Mouse (Mus musculus): Measurements from ENCODE around the gene Atp5h.

Gene Atp5h

DNA sequence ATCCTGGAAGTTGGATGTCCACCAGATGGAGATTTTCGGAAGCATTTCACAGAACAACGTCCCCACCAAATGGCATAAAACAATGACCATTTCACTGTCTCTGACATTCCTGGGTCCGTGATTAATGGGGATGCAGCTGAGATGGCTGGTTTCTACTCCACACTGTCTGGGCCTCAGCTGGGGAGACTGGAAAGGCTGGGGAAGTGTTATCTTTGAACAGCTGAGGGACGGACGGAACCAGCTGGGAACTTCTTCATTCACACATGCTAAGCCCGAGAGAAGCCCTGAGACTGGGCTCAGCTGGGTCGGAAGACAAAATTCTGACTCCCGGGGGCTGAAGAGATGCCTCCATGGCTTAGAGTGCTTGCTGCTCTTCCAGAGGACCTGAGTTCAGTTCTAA lies 48.4 kb downstream of the Atp5h start:
- in situ Hi-C loops (cut with MboI, MseI): no loop called here

- in situ Hi-C loops (cut with MboI, MseI): no loop called here
Observed at GRCm38 (mm10) chr11:115370368-115370767, 49.4 kb downstream of the Atp5h start.

DNA sequence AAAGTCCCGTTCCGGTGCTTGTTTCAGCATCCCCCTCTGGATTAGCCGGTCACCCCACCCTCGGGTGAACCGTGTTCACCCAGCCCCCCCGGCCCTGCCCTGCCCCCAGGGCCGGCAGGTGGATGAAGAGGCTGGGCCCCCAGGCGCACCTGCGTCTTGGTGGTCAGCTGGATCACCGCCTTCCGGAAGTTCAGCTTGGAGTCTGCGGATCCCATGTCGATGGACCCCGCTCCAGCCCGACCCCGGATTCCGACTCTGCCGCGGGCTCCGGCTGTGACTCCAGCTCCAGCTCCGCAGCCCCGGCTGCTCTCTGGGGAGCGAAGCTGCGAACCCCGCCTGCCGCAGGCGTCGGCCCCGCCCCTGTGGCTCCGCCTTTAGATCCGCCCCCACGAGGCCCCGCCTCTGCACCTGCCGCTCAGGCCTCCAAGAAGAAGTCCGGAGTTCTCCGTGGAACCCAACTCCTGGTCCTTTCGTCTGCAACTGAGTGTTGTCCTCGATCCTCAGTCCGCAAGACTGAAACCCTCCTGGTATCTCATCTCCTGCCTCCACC lies 52.3 kb downstream of the Atp5h start, which contains the start of gene Hid1:
Hid1 (minus strand) TSS at position 362 of the 550 bp plus-strand sequence.
- in situ Hi-C loops (cut with MboI, MseI): loop anchor here in 1 of 2 experiments (10.0 kb wide), 1 partner anchor 107 kb away; the partner anchor contains the start of gene Armc7

GRCm38 (mm10) chr11:115366706-115367394 lies 52.9 kb downstream of the Atp5h start:
- in situ Hi-C loops (cut with MboI, MseI): loop anchor here in 1 of 2 experiments (10.0 kb wide), 1 partner anchor 108 kb away; the partner anchor contains the start of gene Armc7

DNA sequence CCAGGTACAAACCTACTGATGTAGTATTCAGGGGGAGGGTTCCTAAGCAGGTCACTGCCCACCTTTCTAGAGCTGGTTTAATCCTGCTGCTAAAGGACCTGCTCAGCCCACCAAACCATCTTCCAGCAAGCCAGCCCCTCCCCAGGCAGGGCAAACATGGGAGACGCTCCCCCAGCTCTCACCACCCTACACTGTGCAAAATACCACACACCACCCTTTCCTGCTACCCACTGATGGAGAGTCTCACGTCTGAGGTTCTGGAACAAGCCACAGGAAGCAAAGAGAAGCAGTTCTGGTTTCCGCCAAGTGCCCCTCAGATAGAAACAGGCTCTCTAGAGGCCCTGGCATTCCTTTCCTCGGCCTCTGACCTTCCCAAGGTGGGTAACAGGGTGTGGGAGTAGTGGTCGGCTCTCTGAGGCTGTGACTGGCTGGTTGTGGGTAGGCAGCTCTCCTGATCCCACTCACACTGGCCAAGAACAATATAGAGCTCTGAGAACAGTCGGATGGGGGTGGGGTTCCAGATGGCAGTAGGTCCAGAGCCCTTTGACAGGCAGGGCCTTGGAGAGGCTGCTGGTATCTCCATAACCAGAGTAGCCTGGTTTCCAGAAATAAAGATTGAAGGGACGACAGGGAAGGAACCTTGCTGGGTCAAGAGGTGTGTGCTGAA lies 53.6 kb downstream of the Atp5h start:
- in situ Hi-C loops (cut with MboI, MseI): loop anchor here in 1 of 2 experiments (10.0 kb wide), 1 partner anchor 109 kb away; the partner anchor contains the start of gene Armc7

Measured in T-helper 17 cell (primary cell).